Mouse (Mus musculus) liver, postnatal 0 days (tissue): ENCODE results near the gene Plscr5. TPM values are rescaled to one million over a fixed set of nuclear protein-coding genes. Genes with fewer than 3 reads are reported as not detected.

Experiments
- ATAC-seq: fragments of 200-750 bp; cut with Nextera tagmentation; 2 replicates; pipeline ENCODE4 v1.8.0; 2017; ENCODE audit warnings: mild to moderate bottlenecking, moderate library complexity
- DNase-seq: peaks from one replicate; pipeline ENCODE4 v3.0.0-alpha.2; 2016
- H3K27ac ChIP-seq: fragments of 300-500 bp; sonication (generic); 2 replicates; pipeline ENCODE4 v1.5.1; 2014; ENCODE audit warnings: antibody characterized with exemption, moderate library complexity, mild to moderate bottlenecking, low read depth
- H3K27me3 ChIP-seq: fragments of 300-500 bp; sonication (generic); 2 replicates; pipeline ENCODE4 v1.6.1; 2014; ENCODE audit warnings: low read length, control low read depth, mixed read lengths; ENCODE audit not compliant: insufficient read depth
- H3K36me3 ChIP-seq: fragments of 300-500 bp; sonication (generic); replicated peaks from 2 replicates; pipeline ENCODE4 v1.6.1; 2014; ENCODE audit warnings: mild to moderate bottlenecking, control low read depth, low read length, moderate library complexity, mixed read lengths; ENCODE audit not compliant: insufficient read depth
- H3K4me1 ChIP-seq: fragments of 300-500 bp; sonication (generic); 2 replicates; pipeline ENCODE4 v1.6.1; 2014; ENCODE audit warnings: antibody characterized with exemption, mild to moderate bottlenecking, control low read depth; ENCODE audit not compliant: insufficient read depth
- H3K4me2 ChIP-seq: fragments of 300-500 bp; sonication (generic); 2 replicates; pipeline ENCODE4 v1.6.1; 2014; ENCODE audit warnings: low read depth, mild to moderate bottlenecking, low read length, moderate library complexity, mixed read lengths
- H3K4me3 ChIP-seq: fragments of 300-500 bp; sonication (generic); 2 replicates; pipeline ENCODE4 v1.5.1; 2014; ENCODE audit warnings: low read depth, low read length
- H3K9ac ChIP-seq: fragments of 300-500 bp; sonication (generic); replicated peaks from 2 replicates; pipeline ENCODE4 v1.6.1; 2014; ENCODE audit warnings: mild to moderate bottlenecking, moderate library complexity
- H3K9me3 ChIP-seq: fragments of 300-500 bp; sonication (generic); 2 replicates; pipeline ENCODE4 v1.6.1; 2016; ENCODE audit warnings: mild to moderate bottlenecking, control low read depth, low read length, mixed read lengths
- CTCF ChIP-seq: sonication (generic); IDR thresholded peaks from 2 replicates; pipeline ENCODE4 v1.5.1; 2016; ENCODE audit warnings: antibody characterized with exemption, low read depth
- EP300 ChIP-seq: IDR thresholded peaks from 2 replicates; pipeline ENCODE4 v1.6.1; 2016; ENCODE audit warnings: antibody characterized with exemption, low read depth, mild to moderate bottlenecking
- WGBS: fragments of 180-500 bp; shearing (Covaris S2); extraction: QIAGEN DNeasy Blood & Tissue Kit; methylation state at CpG from one replicate; pipeline ENCODE4 v1.1.7; 2014; ENCODE audit not compliant: insufficient replicate concordance; 5-methylcytosine and 5-hydroxymethylcytosine counted together
- polyA plus RNA-seq: library from polyadenylated mRNA; unstranded; fragments of >200 nt; fragmentation: Nextera tagmentation; extraction: Ambion mirVana; gene quantifications from 2 replicates; pipeline ENCODE4 v1.2.1, GENCODE M21; 2015

Plscr5 gene
- polyA plus RNA-seq, 1 experiment from 2014 or later: not detected

GRCm38 (mm10) chr9:92210386-92210967 is 17.7 kb downstream of the Plscr5 start:
- TF ChIP-seq EP300 (no peak), CTCF (no peak)
- WGBS: 80% methylated on average over 7 of the region's 7 CpGs
- Histone ChIP-seq H3K27me3 (no peaks in the 10 kb centered on the region), H3K4me1 (no peaks in the 10 kb centered on the region), H3K27ac (no peak overlapping the region), H3K4me2 (no peak overlapping the region), H3K9ac (no peak overlapping the region), H3K36me3 (no peaks in the 10 kb centered on the region), H3K9me3 (no peaks in the 10 kb centered on the region), H3K4me3 (no peak overlapping the region)
- DNase-seq (no peak), ATAC-seq (no peak)

DNA sequence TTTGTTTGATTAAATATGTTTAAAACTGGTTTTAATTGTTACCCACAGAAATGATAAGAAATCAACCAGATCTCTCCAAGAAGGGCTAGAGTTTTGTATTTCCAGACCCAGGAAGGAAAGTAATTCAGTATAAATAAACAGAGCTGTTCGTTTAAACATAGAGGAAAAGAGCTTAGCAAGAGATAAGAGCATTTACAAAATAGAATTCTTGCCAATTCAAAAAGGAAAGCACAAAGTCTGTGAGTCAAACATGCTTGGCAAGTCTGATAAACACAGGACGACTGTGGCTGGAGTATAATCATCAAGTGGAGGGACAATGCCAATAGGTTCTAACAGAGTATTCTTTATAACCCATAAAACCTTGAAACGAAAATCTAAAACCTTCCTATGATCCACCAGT is 18.3 kb downstream of the Plscr5 start:
- Histone ChIP-seq H3K4me3 (no peak overlapping the region), H3K9me3 (no peaks in the 10 kb centered on the region), H3K9ac (no peak overlapping the region), H3K4me2 (no peak overlapping the region), H3K36me3 (no peaks in the 10 kb centered on the region), H3K4me1 (no peaks in the 10 kb centered on the region), H3K27me3 (no peaks in the 10 kb centered on the region), H3K27ac (no peak overlapping the region)
- no peak for TF ChIP-seq CTCF
- no peak for TF ChIP-seq EP300
- WGBS: 27% methylated on average over 3 of the region's 3 CpGs
- ATAC-seq (no peak), DNase-seq (no peak)

DNA sequence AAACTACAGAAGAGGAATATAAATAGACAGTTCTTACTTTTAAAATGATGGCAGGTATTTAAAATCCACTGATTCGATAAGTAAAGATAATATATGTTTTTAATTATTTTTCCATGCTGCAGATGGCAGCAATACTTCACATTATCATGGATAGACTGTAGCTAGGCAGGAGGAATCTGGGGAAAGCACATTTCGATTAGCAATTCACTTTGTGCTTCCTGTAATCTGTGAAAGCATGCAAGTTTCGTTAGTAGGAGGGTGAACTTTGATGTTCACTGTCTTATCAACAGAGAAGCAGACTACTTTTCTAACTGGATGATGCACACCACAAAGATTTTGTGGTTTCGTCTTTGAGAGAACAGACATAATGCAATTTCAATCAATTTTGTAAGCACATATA is 24.7 kb downstream of the Plscr5 start:
- Histone ChIP-seq H3K4me1 (0 out of 2 replicates have a peak, but pooled peaks cover 2% of the 10 kb centered on the region), H3K36me3 (no peaks in the 10 kb centered on the region), H3K27ac (no peak overlapping the region), H3K9me3 (no peaks in the 10 kb centered on the region), H3K27me3 (no peaks in the 10 kb centered on the region), H3K4me3 (no peak overlapping the region), H3K9ac (no peak overlapping the region), H3K4me2 (no peak overlapping the region)
- DNase-seq (no peak), ATAC-seq (peak; percentile 55)
- TF ChIP-seq CTCF (peak; percentile 46), EP300 (peak; percentile 84)
- 34% methylated on average over 4 of the region's 4 CpGs for WGBS

- Histone ChIP-seq H3K27me3 (no peaks in the 10 kb centered on the region), H3K4me2 (no peak overlapping the region), H3K36me3 (no peaks in the 10 kb centered on the region), H3K9ac (no peak overlapping the region), H3K4me3 (no peak overlapping the region), H3K4me1 (0 out of 2 replicates have a peak, but pooled peaks cover 2% of the 10 kb centered on the region), H3K9me3 (no peaks in the 10 kb centered on the region), H3K27ac (no peak overlapping the region)
- 57% methylated on average over 2 of the region's 2 CpGs for WGBS
- no peak for DNase-seq
- ATAC-seq: no peak
- TF ChIP-seq EP300 (no peak; the same call in 1 of the 2 replicates), CTCF (no peak)
Observed at GRCm38 (mm10) chr9:92217896-92218295, 25.2 kb downstream of the Plscr5 start.

- 27% methylated on average over 3 of the region's 3 CpGs for WGBS
- no peak for TF ChIP-seq EP300
- Histone ChIP-seq H3K27ac (no peak overlapping the region), H3K9ac (no peak overlapping the region), H3K4me1 (0 out of 2 replicates have a peak, but pooled peaks cover 2% of the 10 kb centered on the region), H3K4me2 (no peak overlapping the region), H3K4me3 (no peak overlapping the region), H3K9me3 (no peaks in the 10 kb centered on the region), H3K27me3 (no peaks in the 10 kb centered on the region), H3K36me3 (no peaks in the 10 kb centered on the region)
- ATAC-seq: no peak
- no peak for DNase-seq
Observed at GRCm38 (mm10) chr9:92220151-92220550, 27.4 kb downstream of the Plscr5 start.

DNA sequence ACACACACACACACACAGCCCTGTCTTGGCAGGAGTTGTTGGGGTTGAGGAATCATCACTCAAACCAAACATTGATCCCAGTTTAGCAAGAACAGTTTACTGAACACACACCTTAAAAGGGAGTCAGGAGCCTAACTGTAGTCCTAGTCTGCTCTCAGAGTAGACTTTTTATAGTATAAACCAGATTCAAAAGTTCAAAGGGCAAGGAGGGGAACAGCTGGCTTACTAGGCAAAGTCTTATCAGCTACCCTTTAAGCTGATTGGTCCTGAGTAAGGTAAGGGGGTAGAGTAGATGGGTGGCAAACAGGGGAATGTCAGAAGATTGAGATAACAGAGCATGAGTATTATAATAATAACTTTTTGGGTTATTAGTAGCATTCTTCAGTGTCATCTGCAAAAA is 28.7 kb downstream of the Plscr5 start:
- Histone ChIP-seq H3K4me1 (0 out of 2 replicates have a peak, but pooled peaks cover 6% of the 10 kb centered on the region), H3K9me3 (no peaks in the 10 kb centered on the region), H3K4me2 (no peak overlapping the region), H3K4me3 (no peak overlapping the region), H3K27ac (no peak overlapping the region), H3K36me3 (no peaks in the 10 kb centered on the region), H3K27me3 (no peaks in the 10 kb centered on the region), H3K9ac (no peak overlapping the region)
- DNase-seq: no peak
- ATAC-seq: no peak
- no peak for TF ChIP-seq CTCF
- TF ChIP-seq EP300: no peak
